Mouse (Mus musculus) brown adipose tissue, adult 24 weeks (tissue): ENCODE measurements around the gene Adam10. TPM values are rescaled to one million over a fixed set of nuclear protein-coding genes. Genes with fewer than 3 reads are reported as not detected.
A peak's percentile ranks its signal among the peaks of the same experiment; 100 is the strongest.

Source experiments
- H3K27ac ChIP-seq: fragments of 200-500 bp; replicated peaks from 2 replicates; pipeline ENCODE4 v1.5.1; 2012; ENCODE audit warnings: low read depth, mild to moderate bottlenecking, low read length
- H3K4me1 ChIP-seq: fragments of 200-500 bp; 2 replicates; pipeline ENCODE4 v1.6.1; 2012; ENCODE audit warnings: low read length, mixed read lengths; ENCODE audit not compliant: control insufficient read depth, insufficient read depth, insufficient read length
- H3K4me3 ChIP-seq: fragments of 200-500 bp; 2 replicates; pipeline ENCODE4 v1.5.1; 2012; ENCODE audit warnings: low read depth, mild to moderate bottlenecking, low read length, moderate library complexity; ENCODE audit not compliant: insufficient read depth
- polyA plus RNA-seq: library from polyadenylated mRNA; stranded (reverse); fragments of >200 nt; gene quantifications from 2 replicates; pipeline ENCODE4 v1.2.4, GENCODE M21; 2012; ENCODE audit not compliant: missing spikeins, insufficient read depth, insufficient read length

Adam10 gene
- polyA plus RNA-seq, 1 experiment = 15.4 TPM

GRCm38 (mm10) chr9:70665372-70666145 is 13.2 kb upstream of the Adam10 start:
- H3K4me1 ChIP-seq = no peaks in the 10 kb centered on the region
- H3K27ac ChIP-seq = no peak overlapping the region
- H3K4me3 ChIP-seq = no peak overlapping the region

GRCm38 (mm10) chr9:70666811-70667210 is 12.0 kb upstream of the Adam10 start:
- Histone ChIP-seq H3K27ac (no peak overlapping the region), H3K4me3 (no peak overlapping the region), H3K4me1 (no peaks in the 10 kb centered on the region)

- Histone ChIP-seq H3K27ac (no peak overlapping the region), H3K4me3 (no peak overlapping the region), H3K4me1 (no peaks in the 10 kb centered on the region)
These were observed 10.7 kb upstream of the Adam10 start for GRCm38 (mm10) chr9:70668048-70668447.

- no peak overlapping the region for H3K4me3 ChIP-seq
These were observed 9.6 kb upstream of the Adam10 start for GRCm38 (mm10) chr9:70669197-70669596.

GRCm38 (mm10) chr9:70670381-70670780 is 8.4 kb upstream of the Adam10 start:
- no peak overlapping the region for H3K4me3 ChIP-seq
- H3K27ac ChIP-seq = no peak overlapping the region
- no peaks in the 10 kb centered on the region for H3K4me1 ChIP-seq

More at GRCm38 (mm10) chr9:70669197-70669596, 9.6 kb upstream of the Adam10 start:
- Histone ChIP-seq H3K4me1 (no peaks in the 10 kb centered on the region), H3K27ac (no peak overlapping the region)

GRCm38 (mm10) chr9:70671278-70671677 is 7.5 kb upstream of the Adam10 start:
- no peak overlapping the region for H3K27ac ChIP-seq
- H3K4me3 ChIP-seq = no peak overlapping the region
- no peaks in the 10 kb centered on the region for H3K4me1 ChIP-seq

GRCm38 (mm10) chr9:70671772-70672579 is 6.8 kb upstream of the Adam10 start:
- Histone ChIP-seq H3K27ac (no peak overlapping the region), H3K4me3 (no peak overlapping the region), H3K4me1 (no peaks in the 10 kb centered on the region)

GRCm38 (mm10) chr9:70673656-70674055 is 5.1 kb upstream of the Adam10 start:
- Histone ChIP-seq H3K27ac (no peak overlapping the region), H3K4me3 (no peak overlapping the region), H3K4me1 (no peaks in the 10 kb centered on the region)

GRCm38 (mm10) chr9:70675117-70675516 is 3.7 kb upstream of the Adam10 start:
- H3K4me3 ChIP-seq = no peak overlapping the region
- no peak overlapping the region for H3K27ac ChIP-seq
- H3K4me1 ChIP-seq = no peaks in the 10 kb centered on the region

GRCm38 (mm10) chr9:70675961-70676360 is 2.8 kb upstream of the Adam10 start:
- H3K4me1 ChIP-seq = no peaks in the 10 kb centered on the region
- H3K27ac ChIP-seq = no peak overlapping the region
- no peak overlapping the region for H3K4me3 ChIP-seq

GRCm38 (mm10) chr9:70679132-70680091 is 615 bp downstream of the Adam10 start:
- Histone ChIP-seq H3K4me3 (peak overlapping the region; percentile 98), H3K4me1 (peaks cover 2% of the 10 kb centered on the region; the same call in 1 of the 2 replicates), H3K27ac (peak overlapping the region; percentile 82)

- Histone ChIP-seq H3K4me3 (no peak overlapping the region), H3K4me1 (peaks cover 5% of the 10 kb centered on the region), H3K27ac (no peak overlapping the region)
These were observed 3.4 kb downstream of the Adam10 start for GRCm38 (mm10) chr9:70682202-70682601.

- peaks cover 3% of the 10 kb centered on the region for H3K4me1 ChIP-seq
- no peak overlapping the region for H3K4me3 ChIP-seq
- no peak overlapping the region for H3K27ac ChIP-seq
These were observed 9.6 kb downstream of the Adam10 start for GRCm38 (mm10) chr9:70688301-70688968.

- H3K4me3 ChIP-seq = no peak overlapping the region
- H3K4me1 ChIP-seq = peaks cover 3% of the 10 kb centered on the region
- no peak overlapping the region for H3K27ac ChIP-seq
These were observed 11.1 kb downstream of the Adam10 start for GRCm38 (mm10) chr9:70689926-70690325.
